Mouse (Mus musculus) right cerebral cortex, postnatal 10 days (tissue): Measurements from ENCODE around the gene Mdp1.

ENCODE experiments used
- DNase-seq, 2 experiments: peaks; one replicate each; pipeline ENCODE4 v3.0.0; 2021; ENCODE audit warnings: low spot score in 2 of 2

Mdp1 gene

DNA sequence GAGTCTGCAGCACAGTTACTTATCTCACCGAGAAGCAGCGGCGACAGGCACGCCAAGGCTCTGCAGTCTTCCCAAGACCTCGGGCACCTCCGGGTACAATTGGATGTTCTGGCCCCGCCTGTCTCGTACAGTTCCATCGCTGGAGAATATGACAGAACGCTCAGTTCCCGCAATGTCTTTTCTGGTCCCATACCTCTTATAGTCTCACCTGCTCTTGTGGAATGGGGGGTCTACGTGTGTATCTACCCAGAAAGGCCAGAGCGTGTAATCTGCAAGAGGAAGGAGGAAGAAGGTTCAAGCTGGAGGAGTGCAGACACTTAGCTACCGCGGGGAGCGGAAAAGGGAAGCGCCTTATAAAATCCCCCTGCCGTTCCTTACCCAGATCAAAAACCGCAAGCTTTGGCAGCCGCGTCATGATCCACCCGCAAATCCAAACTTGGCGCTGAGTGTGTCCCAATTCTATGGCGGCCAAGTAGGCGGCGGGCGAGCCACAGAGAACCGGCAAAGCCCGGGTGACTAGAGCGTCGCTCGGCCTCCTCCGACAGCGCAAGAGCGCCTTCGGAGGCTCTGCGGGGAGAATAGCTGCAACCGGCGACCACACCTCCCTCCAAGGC is at the start of gene Mdp1:
Mdp1 (minus strand) TSS at position 549 of the 614 bp plus-strand sequence.
- peak; percentile 91 for DNase-seq

DNA sequence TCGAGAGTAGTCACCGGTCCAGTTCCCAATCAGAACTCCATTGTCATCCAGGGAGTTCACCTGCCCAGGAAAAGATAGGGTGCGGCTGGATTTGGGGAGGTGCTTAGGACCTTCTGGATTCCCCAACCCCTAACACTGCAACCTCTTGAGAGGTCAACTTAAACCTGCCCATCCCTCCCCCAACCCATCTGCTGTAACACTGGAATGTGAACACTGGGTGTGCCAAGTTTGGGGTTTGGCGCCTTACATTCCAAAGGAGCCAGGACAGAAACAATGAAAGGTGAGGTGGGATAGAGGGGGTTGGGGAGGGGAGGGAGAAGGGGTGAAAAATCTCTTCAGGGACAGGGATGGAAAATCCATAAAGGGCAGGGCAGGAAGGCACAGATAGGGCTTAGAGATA is 49.2 kb upstream of the Mdp1 start:
- no peak for DNase-seq

DNA sequence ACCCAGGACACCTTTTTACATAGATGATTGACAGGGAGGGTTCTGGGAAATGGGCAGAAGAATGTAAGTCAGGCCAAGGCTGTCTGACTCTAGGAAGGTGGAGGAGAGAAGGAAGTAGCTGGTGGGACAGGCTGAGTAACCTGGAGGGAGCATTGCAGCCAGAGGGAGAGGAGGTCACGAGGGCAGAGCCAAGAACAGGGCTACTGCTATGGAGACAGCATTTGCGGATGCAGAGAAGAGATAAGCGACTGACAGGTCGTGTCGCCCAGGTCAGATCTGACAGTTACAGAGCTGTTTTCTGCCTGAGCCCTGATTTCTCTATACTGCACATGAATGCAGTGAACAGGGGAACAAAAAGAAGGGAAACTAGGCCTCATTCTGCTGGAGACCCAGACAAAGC is 47.1 kb upstream of the Mdp1 start:
- DNase-seq, result no peak

DNA sequence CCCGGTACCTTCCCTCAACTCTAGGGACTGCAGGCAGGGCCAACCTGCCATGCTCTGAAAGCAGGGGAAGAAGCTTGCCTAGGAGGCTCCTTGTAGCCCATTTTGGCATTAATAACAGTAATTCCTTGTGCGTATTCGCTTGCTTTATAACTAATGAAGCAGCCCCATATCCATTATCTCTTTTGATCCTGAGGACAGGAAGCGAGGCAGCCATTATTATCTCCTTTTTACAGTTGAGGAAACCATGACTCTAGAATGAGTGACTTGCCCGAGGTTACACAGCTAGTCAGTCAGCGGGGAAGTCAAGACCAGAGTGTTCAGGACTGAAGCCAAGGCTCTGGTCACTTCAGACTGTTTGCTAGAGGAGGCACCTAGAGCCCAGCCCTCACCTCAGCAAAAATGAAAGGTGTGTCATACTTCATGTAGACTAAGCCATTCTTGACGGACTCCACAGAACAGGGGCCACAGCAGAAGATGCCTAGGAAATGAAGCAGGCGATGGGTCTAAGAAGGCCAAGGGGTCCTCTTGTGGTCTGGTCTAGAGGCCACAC is 45.8 kb upstream of the Mdp1 start:
- no peak for DNase-seq

GRCm38 (mm10) chr14:55702761-55703160 is 42.5 kb upstream of the Mdp1 start:
- DNase-seq, result no peak

DNA sequence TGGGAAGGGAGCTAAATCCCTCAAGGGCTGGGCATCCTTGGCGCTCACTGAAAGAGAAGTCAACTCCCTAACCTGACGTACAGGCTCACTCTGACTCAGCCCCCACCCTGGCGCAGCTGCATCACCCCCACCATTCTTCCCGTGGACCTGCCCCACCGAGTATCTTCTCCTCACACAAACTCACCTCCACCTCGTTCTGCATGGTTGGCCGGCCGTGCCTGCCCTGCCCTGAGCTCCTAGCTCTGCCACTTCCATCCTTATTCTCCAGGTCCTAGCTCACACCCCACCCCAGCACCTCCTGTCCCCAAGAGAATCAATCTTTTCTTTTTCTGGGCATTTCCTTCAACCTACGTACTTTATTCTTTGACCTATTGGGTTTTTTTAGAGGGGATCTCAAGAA is 40.8 kb upstream of the Mdp1 start:
- no peak for DNase-seq

GRCm38 (mm10) chr14:55697226-55697625 is 36.9 kb upstream of the Mdp1 start:
- DNase-seq, result no peak

DNA sequence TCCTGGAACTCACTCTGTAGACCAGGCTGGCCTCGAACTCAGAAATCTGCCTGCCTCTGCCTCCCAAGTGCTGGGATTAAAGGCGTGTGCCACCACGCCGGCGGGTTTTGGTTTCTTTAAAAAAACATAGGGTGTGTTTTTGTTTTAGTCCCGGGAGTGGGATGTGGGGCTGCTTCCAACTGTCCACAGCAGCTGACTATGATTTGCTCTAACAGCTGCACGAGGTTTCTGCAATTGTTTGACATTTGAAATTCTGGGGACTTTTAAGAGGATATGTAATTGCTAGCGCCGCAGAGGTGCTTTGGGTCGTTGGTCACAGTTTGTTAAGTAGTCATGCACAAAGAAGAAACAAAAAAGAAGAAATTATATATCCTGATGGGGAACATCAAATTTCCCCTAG is 29.1 kb upstream of the Mdp1 start:
- DNase-seq, result no peak

GRCm38 (mm10) chr14:55682118-55682493 is 21.8 kb upstream of the Mdp1 start:
- no peak for DNase-seq

DNA sequence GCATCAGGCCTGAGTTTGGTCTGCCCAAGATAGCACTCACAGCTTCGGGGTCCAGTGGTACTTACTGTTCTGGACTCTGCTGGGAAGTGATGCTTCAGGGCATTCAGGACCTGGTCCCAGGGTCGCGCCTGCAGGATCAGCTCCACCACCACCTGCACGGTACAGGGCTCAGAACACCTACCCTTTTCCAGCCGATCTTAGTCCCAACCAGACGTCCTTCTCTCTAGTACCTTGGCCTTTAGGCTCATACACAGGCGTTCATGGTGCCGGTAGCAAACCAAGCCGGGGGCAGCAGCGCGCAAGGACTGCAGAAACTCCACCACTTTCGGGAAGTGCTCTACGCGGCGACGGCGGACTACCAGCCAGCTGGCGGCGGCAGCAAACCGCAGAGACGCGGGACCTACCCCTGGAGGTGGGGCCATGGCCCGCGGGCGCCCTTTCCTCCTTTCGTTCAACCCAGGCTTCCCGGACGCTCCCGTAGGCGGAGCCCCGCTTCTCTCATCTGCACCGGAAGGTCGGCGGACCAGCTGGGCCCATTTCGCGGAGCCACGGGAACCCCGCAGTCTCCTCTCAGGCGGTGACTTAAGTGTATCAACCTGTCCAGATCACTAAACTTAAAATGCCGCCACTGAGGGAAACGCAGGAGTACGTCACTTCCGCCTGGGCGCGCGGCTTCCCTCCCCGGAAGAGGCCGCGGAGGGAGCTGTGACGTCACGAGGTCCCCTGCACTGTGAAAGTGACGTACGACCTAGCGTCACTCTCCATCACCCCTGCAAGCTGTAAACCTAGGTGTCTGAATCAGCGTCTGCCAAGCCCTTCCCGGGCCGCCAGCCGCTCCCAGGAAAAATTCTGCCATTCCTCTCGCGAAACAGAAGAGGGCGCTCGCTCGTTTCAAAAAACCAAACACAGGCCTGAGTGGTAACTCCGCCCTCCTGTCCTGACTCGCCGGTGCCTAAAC is 21.1 kb upstream of the Mdp1 start, which contains the start of gene Tinf2:
Tinf2 (minus strand) TSS at position 661 of the 958 bp plus-strand sequence.
- peak; percentile 97 to 98 for DNase-seq

GRCm38 (mm10) chr14:55677615-55678014 is 17.3 kb upstream of the Mdp1 start:
- no peak for DNase-seq

- DNase-seq, result no peak
These were observed 12.4 kb upstream of the Mdp1 start for GRCm38 (mm10) chr14:55672741-55673060.

- peak; percentile 95 to 98 for DNase-seq
These were observed 11.8 kb upstream of the Mdp1 start, which contains the start of the genes Gmpr2 and Nedd8 for GRCm38 (mm10) chr14:55671833-55672740. TSS of gene Gmpr2 (plus strand) at chr14:55671941. TSS of gene Nedd8 (minus strand) at chr14:55672124.

DNA sequence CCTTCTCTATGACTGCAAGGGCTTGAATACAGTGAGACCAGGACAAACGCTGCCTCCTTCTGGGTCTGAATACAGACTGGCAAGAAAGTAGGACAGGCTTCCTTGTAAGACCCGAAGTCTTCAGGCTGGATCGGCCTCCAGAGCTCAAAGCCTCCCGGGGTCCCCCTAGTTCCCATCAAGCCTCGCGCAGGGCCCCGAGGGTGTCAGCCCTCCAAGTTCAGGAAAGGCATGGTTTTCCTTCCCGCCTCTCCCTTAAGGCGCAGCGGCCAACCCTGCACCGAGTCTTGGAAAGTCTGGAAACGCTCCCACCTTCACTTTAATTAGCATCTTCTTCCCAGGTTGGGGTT is 11.2 kb upstream of the Mdp1 start:
- DNase-seq, result peak in 1 of 2 experiments; percentile 73

- DNase-seq, result no peak
These were observed 328 bp upstream of the Mdp1 start for GRCm38 (mm10) chr14:55660636-55661035.

DNA sequence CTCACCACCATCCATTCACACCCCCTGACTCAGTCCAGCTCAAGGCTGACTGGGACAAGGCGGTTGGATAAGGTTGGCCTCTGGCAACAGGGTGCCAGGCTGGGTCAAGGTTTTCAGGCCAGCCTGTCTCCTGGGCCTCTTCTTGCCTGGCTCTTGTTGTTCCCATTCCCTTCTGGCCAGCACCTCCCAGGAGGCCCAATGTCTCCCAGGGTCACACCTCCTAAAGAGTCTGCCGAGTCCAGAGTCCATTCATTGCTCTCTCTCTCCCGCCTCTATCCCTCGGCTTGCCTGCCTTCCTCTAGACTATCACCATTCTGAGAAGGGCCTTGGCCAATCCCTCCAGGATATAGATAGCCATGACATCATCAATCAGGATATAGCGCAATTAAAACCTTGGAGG is 2.3 kb downstream of the Mdp1 start:
- DNase-seq, result no peak

- DNase-seq, result no peak
These were observed 3.4 kb downstream of the Mdp1 start for GRCm38 (mm10) chr14:55656935-55657334.

DNA sequence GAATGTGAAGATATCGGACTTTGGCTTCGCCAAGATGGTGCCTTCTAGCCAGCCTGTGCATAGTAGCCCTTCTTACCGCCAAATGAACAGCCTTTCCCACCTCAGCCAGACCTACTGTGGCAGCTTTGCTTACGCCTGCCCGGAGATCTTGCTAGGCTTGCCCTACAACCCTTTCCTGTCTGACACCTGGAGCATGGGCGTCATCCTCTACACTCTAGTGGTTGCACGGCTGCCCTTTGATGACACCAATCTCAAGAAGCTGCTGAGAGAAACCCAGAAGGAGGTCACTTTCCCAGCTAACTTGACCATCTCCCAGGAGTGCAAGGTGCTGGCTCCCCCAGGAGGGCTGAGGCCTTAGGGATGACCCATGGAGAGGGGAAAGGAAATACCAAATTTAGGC is 8.8 kb downstream of the Mdp1 start:
- no peak for DNase-seq

- no peak for DNase-seq
These were observed 10.4 kb downstream of the Mdp1 start, which contains the start of gene Tssk4 for GRCm38 (mm10) chr14:55649884-55650283. TSS of gene Tssk4 (plus strand) at chr14:55650184.

- DNase-seq, result no peak
These were observed 15.9 kb downstream of the Mdp1 start for GRCm38 (mm10) chr14:55644261-55644888.
